Mouse (Mus musculus): ENCODE results near the gene 4931428L18Rik. TPM values are rescaled to one million over a fixed set of nuclear protein-coding genes. Genes with fewer than 3 reads are reported as not detected.

4931428L18Rik gene
- total RNA-seq (2021) = under 1 TPM in 1 of 2 experiments, not detected in 1; 0.51 TPM
- long read RNA-seq, experiment 1 = 0 reads
- long read RNA-seq, experiment 2 = 0 reads

DNA sequence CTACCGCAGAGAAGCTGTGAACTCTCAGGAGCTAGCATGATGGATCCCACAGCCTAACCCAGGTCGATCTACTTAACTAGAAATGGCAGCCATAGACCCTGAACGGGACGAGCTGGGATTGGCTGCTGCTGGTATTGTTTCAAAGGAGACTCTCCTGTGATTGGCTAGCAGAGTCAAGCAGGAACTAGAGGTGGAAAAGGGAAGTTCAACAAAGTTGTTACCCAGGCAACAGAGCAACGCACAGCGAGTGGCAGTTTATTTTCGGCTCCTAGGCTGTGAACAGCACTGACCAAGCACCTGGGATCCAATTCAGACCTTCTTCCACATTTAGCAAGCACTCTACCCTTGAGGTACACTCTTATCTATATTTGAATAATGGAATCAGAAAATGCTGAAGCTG is at the start of gene 4931428L18Rik, which contains the start of gene Pih1d3:
Gene 4931428L18Rik, minus strand, starts transcription at position 121 of the 400 bp plus-strand sequence.
Gene Pih1d3, plus strand, starts transcription at position 275 of the 400 bp plus-strand sequence.
- no peak for DNase-seq (ENCODE audit: low spot score in 2 of 2)

DNA sequence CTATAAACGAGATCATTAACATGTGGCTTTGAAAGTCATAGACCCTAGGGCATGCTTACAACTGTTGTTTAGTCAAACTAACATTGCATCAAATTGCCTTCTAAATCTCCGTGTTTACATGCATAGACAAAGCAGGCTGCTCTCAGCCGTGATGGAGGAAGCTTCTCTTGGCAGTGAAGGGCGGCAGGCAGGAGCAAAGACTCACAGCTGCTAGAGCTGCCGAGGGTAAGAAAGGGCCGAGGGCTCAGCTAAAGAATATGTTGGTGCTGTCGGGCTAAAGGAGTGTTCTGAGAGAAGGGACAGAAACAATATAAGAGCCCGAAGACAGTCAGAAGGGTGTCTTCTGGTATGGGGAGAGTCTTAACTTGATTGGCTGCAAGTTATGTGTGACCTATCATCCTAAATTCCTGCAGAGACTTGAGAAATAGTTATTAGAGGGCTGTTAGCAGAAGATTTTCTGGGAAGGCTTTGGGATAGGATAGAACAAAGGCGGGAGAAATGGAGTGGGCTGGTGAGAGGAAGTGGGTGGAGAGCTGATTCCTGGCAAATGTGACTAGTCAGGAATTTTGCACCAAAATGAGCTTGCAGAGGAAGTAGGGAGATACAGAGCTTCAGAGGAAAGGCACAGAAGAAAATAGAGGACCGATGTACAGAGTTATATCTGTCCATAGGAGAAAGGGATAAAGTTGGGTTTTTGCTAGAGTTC is 37.9 kb upstream of the 4931428L18Rik start:
- no peak for DNase-seq (ENCODE audit: low spot score in 2 of 2)

DNA sequence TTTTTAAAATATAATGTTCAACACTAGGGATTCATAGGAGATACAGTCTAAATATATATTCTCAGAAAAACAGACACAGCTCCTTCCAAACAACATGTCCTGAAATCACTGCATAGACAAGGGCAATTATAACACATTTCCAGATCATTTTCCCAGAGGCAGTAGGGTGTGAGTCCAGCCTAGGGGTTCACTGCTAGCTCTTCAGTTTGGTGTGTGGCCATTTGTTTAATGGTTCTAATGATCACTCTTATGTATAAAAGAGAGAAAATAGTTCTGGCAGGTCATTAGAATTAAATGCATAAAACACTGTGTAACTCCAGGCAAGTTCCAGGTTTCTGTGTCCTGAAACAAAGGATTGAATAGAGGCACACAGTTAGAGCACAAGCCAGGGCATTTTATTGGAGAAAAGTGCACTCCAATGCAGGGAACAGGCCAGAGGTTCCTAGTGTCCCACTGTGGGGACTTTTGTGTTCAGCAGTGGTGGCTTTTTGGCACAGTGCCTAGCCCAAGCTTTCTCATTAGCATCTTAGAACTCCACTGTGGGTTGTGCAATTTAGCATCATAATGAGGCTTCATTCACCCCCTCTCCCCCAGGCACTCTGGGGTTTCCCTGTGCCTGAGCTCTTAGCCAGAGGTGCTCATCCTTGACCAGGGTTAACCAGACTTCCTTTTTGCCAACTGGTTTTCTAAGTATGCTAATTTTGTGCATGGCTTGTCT is 11.0 kb upstream of the 4931428L18Rik start:
- no peak for DNase-seq (ENCODE audit: low spot score in 2 of 2)

DNA sequence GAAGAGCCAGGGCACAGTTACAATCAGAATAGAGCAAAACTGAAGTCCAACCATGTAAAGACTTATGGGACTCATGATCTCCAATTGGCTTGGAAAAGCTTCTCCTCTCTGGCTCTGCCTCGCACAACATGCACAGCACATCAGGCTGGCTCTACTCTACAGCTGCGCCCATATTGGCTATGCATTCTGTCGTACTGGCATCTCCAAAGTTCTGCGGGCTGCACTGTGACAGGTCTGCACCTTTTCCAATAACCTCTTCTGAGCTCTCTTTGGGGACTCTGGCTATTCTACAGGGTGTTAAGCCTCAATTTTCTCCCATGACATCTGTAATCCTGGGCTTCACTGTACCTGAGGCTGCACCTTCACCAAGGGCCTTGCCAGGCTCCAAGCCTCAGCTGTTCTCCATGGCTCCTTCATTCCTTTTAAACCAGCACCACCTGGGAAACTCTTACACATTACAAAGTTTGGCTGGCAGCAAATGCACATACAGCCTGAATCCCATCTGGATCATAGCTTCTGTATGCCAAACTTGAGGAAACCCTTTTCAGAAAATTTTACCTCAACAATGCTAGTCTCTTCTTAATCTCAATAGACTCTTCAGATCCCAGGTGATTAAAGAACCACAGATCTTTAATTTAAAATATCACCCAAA is 1.8 kb downstream of the 4931428L18Rik start:
- no peak for DNase-seq (ENCODE audit: low spot score in 2 of 2)

DNA sequence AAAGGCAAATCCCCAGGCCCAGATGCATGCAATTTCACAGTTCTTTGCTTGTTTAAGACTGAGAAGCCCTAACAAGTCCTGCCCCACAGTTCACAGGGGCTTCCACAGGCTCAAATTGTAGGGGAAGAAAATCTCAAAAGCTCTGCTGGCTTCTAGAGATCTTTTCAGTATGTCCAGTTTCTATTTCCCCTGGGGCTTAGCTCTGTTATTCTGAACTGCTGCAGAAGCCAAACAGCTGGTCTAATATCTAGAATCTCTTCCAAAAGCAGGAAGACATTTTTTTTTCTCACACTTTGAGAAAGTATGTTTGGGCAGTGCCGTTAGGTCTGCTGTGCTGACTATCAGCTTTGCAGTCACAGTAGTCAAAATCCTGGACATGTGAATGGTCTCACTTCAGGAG is 7.7 kb downstream of the 4931428L18Rik start:
- no peak for DNase-seq (ENCODE audit: low spot score in 2 of 2)

DNA sequence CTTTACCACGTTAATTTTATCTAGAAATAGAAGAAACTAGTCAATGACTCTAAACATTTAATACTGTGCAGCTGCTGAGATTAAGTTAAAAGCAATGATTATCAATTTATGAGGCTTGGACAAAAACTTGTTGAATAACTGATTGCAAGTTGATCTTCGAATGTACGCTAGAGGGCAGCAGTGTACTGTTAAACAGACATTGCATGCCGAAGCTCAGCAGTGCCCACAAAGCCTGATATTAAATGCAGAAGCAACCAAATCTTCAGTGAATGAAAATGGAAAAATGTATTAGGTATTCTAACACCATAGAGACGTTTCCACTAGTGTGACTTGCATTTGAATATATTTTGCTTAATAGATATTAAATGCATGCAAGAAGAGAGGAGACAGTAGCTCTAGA is 12.3 kb downstream of the 4931428L18Rik start:
- DNase-seq (ENCODE audit: low spot score in 2 of 2) = peak; percentile 23 to 47

DNA sequence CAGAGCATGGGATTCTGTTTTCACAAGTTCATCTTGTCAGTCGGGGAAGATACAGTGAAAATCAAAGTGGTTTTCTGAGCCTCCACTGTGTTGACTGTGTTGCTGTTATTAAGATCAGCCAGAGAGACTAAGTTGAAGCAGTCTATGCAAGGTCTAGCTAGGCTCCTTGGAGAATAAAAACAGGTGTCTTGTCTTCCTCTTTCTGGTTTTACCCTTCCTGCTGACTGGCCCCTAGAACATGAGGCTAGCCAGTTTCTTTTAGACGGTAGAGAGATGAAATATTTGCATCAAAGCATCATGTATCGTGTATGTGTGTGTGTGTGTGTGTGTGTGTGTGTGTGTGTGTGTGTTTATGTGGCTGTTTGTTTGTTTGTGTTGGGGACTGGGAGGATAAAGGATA is 16.7 kb downstream of the 4931428L18Rik start:
- DNase-seq (ENCODE audit: low spot score in 2 of 2) = no peak

DNA sequence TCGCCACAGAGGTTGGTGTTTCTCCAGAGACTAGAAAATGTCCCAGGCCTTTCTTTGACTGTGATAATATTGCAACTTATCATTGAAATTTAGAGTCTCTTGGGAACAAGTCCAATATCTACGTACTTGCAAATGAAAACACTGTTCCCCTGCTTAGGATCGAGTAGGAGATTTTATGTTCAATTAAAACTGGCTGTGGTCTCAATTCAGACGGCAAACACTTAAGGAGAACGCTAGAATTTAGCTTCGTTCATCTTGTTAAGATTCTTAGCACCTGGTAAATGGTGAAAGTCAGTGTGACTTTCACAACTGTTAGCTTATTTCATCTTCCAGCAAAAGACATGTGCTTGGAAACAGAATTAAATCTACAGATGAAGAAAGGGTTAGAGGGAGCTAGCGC is 17.1 kb downstream of the 4931428L18Rik start:
- DNase-seq (ENCODE audit: low spot score in 2 of 2) = no peak

DNA sequence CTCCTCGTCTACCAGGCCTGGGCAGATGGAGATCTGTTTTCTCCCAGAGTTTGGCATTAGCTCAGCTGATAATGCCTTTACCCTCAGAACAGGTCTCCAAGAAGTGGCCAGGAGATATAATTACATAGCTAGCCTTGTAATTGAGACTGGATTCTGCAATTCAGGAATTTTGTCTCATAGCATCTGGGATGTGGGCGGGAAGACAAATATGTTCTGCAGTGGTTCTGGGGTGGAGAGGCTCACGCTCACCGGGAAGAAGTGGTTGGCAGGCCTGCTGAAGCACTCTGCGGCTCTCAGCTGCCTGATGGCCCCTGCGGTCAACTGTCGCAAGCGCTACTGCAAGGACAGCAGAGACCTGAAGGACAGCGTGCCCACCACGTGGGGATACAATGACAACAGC is 18.7 kb downstream of the 4931428L18Rik start:
- DNase-seq (ENCODE audit: low spot score in 2 of 2) = no peak

DNA sequence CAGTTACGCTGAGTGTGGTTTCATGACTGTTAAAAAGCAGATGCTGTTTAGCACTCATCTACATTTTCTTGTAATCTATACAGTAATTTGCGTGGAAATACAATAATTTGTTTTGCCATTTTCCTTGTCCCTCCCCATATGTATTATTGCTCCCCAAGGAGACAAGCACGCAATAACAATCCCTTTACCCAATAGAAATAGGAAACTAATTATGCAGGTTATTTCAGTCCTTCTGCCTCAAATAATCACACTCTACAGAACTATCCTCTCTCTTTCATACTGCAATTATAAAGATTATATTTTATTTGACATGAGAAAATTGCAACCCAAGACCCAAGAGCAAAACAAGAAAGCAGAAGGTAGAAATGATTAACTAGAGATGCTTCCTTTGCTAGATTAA is 25.5 kb downstream of the 4931428L18Rik start:
- DNase-seq (ENCODE audit: low spot score in 2 of 2) = no peak

DNA sequence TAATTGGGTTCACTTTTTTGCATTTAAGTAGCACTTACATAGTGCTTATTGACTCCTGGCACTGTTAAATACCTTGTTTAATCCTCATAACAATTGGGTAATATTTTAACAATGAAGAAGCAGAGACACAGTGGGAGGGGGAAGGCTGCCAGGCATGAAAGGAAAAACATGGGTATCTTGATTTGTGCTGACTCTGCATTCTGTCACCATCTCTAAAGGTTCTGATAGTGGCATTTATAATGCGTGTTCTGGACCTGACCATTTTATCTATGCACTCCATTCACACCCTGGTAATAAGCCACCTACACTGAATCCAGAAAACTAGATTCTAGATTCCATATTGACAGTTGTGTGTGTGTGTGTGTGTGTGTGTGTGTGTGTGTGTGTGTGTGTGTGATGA is 26.9 kb downstream of the 4931428L18Rik start:
- DNase-seq (ENCODE audit: low spot score in 2 of 2) = no peak

DNA sequence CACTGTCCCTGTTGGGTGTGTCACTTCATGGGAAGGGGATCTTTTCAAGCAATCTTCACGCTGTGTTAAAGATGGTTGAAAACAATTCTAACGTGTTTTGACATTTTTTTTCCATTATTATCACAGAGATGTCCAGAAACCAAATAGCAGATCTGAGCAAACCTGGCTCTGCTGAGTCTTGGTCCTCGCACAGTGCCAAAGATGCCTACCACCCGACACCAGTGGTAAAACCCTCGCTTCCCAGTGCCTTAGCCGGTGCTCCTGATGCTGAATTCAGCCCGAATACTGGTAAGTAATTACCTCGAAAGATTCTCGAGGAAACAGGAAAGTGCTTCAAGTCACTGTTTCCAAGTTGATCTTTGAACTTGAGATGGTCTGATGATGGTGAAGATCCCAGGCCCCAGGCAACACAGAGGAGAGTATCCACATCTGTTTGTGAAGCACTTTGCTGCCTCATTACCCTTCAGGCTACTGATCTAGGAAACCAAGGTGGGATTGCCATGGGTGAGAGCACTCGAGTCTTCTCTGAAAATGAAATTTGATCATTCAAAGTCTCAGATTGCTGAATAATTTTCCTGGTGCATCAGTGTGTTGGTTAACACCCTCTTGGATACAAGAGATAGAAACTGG is 32.1 kb downstream of the 4931428L18Rik start:
- no peak for DNase-seq (ENCODE audit: low spot score in 2 of 2)

DNA sequence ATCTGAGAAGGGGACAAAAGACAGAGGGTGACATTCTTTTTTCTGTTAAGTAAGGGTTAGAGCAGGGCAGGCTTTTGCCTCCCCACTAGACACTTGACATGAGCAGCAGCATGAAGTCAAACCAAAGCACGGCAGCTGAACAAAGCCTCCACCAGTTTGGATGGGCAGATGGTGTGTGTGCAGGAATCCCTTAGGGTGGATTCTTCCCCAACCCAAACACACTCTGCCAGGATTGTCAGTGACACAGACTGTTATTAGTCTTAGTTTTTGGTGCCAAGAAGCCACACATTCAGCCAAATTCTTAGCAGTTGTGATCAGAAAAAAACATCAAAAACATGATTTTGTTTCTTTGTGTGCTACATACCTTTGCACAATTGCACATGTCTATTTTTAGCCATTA is 44.2 kb downstream of the 4931428L18Rik start:
- no peak for DNase-seq (ENCODE audit: low spot score in 2 of 2)

DNA sequence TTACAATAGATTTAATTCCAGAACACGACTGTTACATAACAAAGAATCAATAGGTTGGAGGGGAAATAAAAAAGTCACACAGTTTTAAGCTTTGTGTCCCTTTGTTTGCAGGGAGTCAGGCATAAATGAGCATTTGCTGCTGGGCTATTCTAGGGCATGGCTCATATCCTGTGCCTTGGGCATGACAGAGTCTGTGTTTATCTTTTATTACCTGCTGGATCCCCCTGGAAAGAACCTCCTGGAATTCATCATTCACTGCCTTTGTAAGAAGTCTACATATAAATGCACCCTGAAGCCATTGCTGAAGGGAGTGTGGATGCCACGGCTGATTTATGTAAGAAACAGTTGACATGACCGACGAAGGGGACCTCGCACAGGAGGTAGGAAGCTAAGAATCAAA is 46.4 kb downstream of the 4931428L18Rik start, which contains the start of gene Lgsn:
Gene Lgsn, plus strand, starts transcription at position 301 of the 400 bp plus-strand sequence.
- no peak for DNase-seq (ENCODE audit: low spot score in 2 of 2)

DNA sequence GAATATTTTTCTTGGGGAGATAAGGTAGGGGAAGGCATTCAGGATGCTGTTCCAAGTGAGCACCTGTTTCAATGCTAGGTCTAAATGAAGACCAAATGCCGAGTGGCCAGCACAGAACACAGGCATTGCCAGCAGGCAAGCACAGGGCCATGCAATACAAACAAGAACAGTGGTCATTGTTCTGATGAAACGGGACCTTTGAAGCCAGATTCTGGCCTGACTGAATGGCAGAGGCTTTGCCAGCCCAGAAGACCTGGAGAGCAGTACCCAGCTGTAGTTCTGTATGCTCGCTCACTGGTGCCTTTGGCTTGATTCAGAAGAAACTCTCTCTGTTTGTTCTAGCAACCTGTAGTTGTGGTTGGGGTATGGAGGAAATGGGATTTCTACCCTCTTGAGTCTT is 47.1 kb downstream of the 4931428L18Rik start:
- DNase-seq (ENCODE audit: low spot score in 2 of 2) = no peak

DNA sequence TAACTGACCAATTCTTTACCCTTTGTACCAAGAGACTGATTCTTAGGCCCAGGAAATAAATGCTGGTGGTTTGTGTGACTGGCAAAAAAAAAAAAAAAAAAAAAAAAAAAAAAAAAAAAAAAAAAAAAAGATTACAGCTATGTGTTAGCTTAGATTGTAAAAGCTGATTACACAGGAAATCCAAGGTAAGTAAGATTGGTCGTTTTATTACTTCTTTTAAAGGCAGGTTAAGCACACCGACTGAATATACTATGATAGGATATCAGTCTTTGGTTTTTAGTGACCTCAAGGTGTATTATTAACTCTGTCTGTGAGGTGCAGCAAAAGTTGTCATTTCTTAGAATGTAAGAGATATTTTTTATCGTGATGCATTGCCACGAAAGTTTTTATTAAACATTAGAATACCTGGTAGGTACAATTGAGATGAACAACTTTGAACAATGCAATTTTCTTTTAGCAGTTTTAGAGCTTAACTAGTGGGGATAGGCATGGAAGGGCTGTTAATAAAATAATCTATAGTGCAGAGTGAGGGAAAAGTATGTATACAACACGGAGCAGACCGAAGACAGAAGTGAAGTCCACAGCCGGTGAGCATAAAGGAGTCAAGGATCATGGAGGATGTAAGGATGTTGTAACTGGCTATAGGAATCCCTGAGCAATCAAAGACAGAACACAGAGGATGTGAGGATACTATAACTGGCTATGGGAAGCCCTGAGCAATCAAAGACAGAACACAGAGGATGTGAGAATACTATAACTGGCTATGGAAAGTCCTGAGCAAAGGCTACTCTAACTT is 57.0 kb downstream of the 4931428L18Rik start:
- no peak for DNase-seq (ENCODE audit: low spot score in 2 of 2)

DNA sequence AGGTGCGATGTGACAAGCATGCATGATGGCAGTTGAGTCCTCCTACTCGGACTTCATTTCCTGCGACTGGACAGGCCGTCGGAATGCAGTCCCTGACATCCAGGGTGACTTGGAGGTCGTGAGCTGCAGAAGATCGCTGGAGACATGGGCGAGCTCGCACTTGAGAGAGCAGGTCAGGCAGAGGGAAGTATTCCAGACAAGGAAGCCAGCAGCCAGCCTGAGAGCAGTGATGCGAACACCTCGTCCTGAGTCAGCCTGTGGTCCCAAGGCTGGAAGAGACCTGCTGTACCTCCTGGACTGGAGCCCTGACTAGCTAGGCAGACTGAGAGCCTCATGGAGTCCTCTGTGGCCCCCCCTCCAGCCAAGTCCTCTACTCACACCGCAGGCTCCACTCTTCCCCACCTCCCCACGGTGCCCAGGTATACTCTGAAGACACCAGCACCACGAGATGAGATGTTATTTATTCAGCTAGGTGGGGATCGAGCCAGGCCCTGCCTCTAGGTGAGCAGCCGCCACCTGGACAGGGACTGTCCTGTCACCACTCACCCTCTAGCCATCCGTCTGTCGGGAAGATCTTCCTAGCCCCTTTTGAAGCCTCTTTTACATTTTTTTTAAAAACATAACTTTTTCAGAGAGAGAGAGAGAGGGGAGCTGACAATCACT is 57.8 kb downstream of the 4931428L18Rik start:
- DNase-seq (ENCODE audit: low spot score in 2 of 2) = no peak

DNA sequence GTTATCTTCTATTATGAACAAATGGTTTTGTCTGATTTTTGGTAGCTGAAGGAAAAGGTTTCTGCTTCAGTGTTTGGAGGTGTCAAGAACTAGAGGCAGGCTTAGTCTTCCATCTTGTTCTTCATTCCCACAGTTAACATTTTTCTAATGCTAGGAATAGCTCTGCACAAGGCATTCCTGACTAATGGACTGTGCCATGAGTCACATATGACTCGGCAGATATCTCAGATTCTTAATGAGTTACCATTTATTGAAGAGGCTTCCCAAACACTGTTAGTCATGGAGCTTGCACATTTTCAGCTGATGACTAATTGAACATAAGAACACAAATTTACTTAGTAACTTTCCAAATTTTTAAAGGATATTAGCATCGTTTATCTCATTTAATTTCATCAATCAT is 65.6 kb downstream of the 4931428L18Rik start:
- no peak for DNase-seq (ENCODE audit: low spot score in 2 of 2)

DNA sequence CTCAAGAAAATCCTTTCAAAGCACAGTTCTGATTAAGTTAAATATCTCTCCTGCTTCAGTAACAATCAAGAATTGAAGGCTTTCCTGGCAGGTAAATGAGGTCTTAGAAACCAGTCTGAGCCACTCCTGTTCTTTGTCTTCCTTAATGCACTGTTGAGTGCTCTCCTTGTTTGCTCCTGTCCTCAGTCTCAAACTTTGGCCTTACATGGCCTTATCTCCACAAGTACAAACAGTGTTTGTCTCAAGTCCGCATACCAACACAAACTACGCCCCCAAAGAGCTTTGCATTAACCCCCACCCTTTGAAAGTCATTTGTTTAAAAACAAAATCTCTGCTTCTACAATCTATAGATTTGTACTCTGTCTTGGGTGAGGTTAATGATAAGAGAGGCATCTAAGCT is 66.3 kb downstream of the 4931428L18Rik start:
- no peak for DNase-seq (ENCODE audit: low spot score in 2 of 2)

DNA sequence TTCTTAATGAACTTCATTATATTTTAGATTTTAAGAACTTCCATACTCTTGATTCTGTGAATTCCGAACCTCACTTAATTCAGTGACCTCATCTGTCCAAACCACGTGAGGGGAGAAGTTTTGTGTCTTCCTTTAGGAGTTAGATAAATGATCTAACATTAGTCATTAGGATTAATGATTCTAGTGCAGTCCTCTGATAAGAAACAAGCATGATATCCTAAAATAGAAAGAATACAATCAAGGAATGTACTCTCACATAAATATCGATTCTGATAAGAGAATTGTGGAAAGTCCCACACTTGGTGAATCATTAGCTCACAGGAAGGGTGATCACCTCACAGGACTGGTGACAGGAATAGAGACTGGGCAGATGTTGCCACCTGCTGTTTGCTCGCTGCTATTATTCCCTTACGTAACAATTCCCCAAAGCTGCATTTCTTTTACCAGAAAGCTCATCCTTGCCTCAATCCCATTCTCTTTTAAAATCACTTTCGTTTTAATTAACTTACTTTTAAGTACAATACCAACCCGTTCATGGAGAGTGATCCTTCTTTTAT is 68.6 kb downstream of the 4931428L18Rik start:
- peak; percentile 21 to 28 for DNase-seq (ENCODE audit: low spot score in 2 of 2)

All from adrenal gland, adult 18-20 months (tissue).